Mouse (Mus musculus): ENCODE measurements around the gene Slc12a3. TPM values are rescaled to one million over a fixed set of nuclear protein-coding genes. Genes with fewer than 3 reads are reported as not detected.

Gene Slc12a3
- total and polyA plus RNA-seq, 3 experiments: 0.17 TPM; not detected in 2

GRCm38 (mm10) chr8:94375551-94375991, 46.6 kb downstream of the Slc12a3 start:
- TF ChIP-seq RCOR1 (conservative IDR thresholded peaks at IDR 0.05; ENCODE audit: low read depth, low read length) (no peak), EP300 (IDR thresholded peaks at IDR 0.05; ENCODE audit: low read length) (no peak), NELFE (IDR thresholded peaks at IDR 0.05; ENCODE audit: low read depth, low read length) (no peak)
- Histone ChIP-seq H3K4me1 (ENCODE audit: control insufficient read depth in 1 of 2, insufficient read depth in 2 of 2) (peaks cover 31 to 74% of the 10 kb centered on the region in 2 experiments), H3K9me3 (replicated peaks; ENCODE audit: low read length) (no peaks in the 10 kb centered on the region), H3K27me3 (replicated peaks) (no peaks in the 10 kb centered on the region), H3K4me3 (replicated peaks in 1 of 3; ENCODE audit: low read depth in 2 of 3, low read length in 2 of 3, poor library complexity in 1 of 3) (no peak overlapping the region), H3K4me2 (ENCODE audit: insufficient read depth, low read depth, poor library complexity, severe bottlenecking) (no peak overlapping the region), H3K36me3 (replicated peaks in 1 of 2; ENCODE audit: control insufficient read depth in 1 of 2, insufficient read depth in 1 of 2, low read length in 1 of 2) (no peaks in the 10 kb centered on the region), H3K79me2 (replicated peaks; ENCODE audit: control insufficient read depth, extremely low read depth, insufficient read depth, poor library complexity, severe bottlenecking) (no peaks in the 10 kb centered on the region), H3K27ac (ENCODE audit: insufficient read depth, low read depth) (no peak overlapping the region), H3K9ac (ENCODE audit: insufficient read depth, low read depth) (no peak overlapping the region)
- in situ Hi-C loops (cut with MboI; ENCODE audit: low pct_ligation_motif_present, low pct_unique_long_range_greater_than_20kb, low sequenced_read_pairs) (no loop called here), dilution Hi-C loops (cut with MboI; ENCODE audit: extremely low pct_ligation_motif_present, extremely low pct_unique_long_range_greater_than_20kb, low sequenced_read_pairs) (no loop called here)
- DNase-seq (ENCODE audit: extremely low read depth): no peak

- no peaks in the 10 kb centered on the region for H3K9me3 ChIP-seq (replicated peaks; ENCODE audit: low read length)
- no peaks in the 10 kb centered on the region for H3K36me3 ChIP-seq (replicated peaks in 1 of 2; ENCODE audit: control insufficient read depth in 1 of 2, insufficient read depth in 1 of 2, low read length in 1 of 2)
- dilution Hi-C loops (cut with MboI; ENCODE audit: extremely low pct_ligation_motif_present, extremely low pct_unique_long_range_greater_than_20kb, low sequenced_read_pairs): no loop called here
- no peak for DNase-seq (ENCODE audit: extremely low read depth)
- H3K79me2 ChIP-seq (replicated peaks; ENCODE audit: control insufficient read depth, extremely low read depth, insufficient read depth, poor library complexity, severe bottlenecking): no peaks in the 10 kb centered on the region
- H3K9ac ChIP-seq (ENCODE audit: insufficient read depth, low read depth): no peak overlapping the region
- H3K4me1 ChIP-seq (ENCODE audit: control insufficient read depth in 1 of 2, insufficient read depth in 2 of 2): peaks cover 26 to 68% of the 10 kb centered on the region in 2 experiments
- H3K27ac ChIP-seq (ENCODE audit: insufficient read depth, low read depth): no peak overlapping the region
- no peak overlapping the region for H3K4me3 ChIP-seq (replicated peaks in 1 of 3; ENCODE audit: low read depth in 2 of 3, low read length in 2 of 3, poor library complexity in 1 of 3)
- in situ Hi-C loops (cut with MboI; ENCODE audit: low pct_ligation_motif_present, low pct_unique_long_range_greater_than_20kb, low sequenced_read_pairs): no loop called here
- H3K4me2 ChIP-seq (ENCODE audit: insufficient read depth, low read depth, poor library complexity, severe bottlenecking): no peak overlapping the region
- no peak for TF ChIP-seq MAZ (IDR thresholded peaks at IDR 0.05; ENCODE audit: low read depth, low read length)
- TF ChIP-seq ZNF384 (IDR thresholded peaks at IDR 0.05; ENCODE audit: low read depth, low read length): no peak
- no peak for TF ChIP-seq TCF12 (IDR thresholded peaks at IDR 0.05; ENCODE audit: low read depth, low read length)
- no peak for TF ChIP-seq CHD1 (IDR thresholded peaks at IDR 0.05; ENCODE audit: low read depth, low read length)
- no peak for TF ChIP-seq MYC (IDR thresholded peaks at IDR 0.05; ENCODE audit: low read depth, low read length)
- no peak for TF ChIP-seq BHLHE40 (IDR thresholded peaks at IDR 0.05; ENCODE audit: low read depth, low read length)
- no peak for TF ChIP-seq ELF1 (IDR thresholded peaks at IDR 0.05; ENCODE audit: low read depth, low read length)
- TF ChIP-seq SMC3 (IDR thresholded peaks at IDR 0.05; ENCODE audit: low read depth, low read length): no peak
- no peak for TF ChIP-seq MAX (IDR thresholded peaks at IDR 0.05; ENCODE audit: low read length)
- TF ChIP-seq E2F4 (IDR thresholded peaks at IDR 0.05; ENCODE audit: insufficient replicate concordance, low read depth, low read length): no peak
- no peak for TF ChIP-seq MAFK (IDR thresholded peaks at IDR 0.05; ENCODE audit: insufficient replicate concordance, low read length)
- TF ChIP-seq CHD2 (IDR thresholded peaks at IDR 0.05; ENCODE audit: low read length): no peak
- no peak for TF ChIP-seq USF2 (conservative IDR thresholded peaks at IDR 0.05; ENCODE audit: low read depth, low read length)
- no peak for TF ChIP-seq SIN3A (IDR thresholded peaks at IDR 0.05; ENCODE audit: low read length)
- TF ChIP-seq TBP (conservative IDR thresholded peaks at IDR 0.05; ENCODE audit: low read depth, low read length): no peak
- no peak for TF ChIP-seq KAT2A (IDR thresholded peaks at IDR 0.05; ENCODE audit: insufficient replicate concordance, low read length)
- no peak for TF ChIP-seq EP300 (IDR thresholded peaks at IDR 0.05; ENCODE audit: low read length)
- TF ChIP-seq CTCF (conservative IDR thresholded peaks at IDR 0.05 in 1 of 2, IDR thresholded peaks at IDR 0.05 in 1 of 2; ENCODE audit: low read depth in 2 of 2, low read length in 2 of 2): no peak
- no peak for TF ChIP-seq ZMIZ1 (IDR thresholded peaks at IDR 0.05; ENCODE audit: low read depth, low read length)
- no peaks in the 10 kb centered on the region for H3K27me3 ChIP-seq (replicated peaks)
These were observed 47.2 kb downstream of the Slc12a3 start for GRCm38 (mm10) chr8:94376176-94376575.

Data from CH12.LX (cell line).